Mouse (Mus musculus) erythroblast, embryonic 14.5 days (primary cell): Measurements from ENCODE around the gene Tmem63a. TPM values are rescaled to one million over a fixed set of nuclear protein-coding genes. Genes with fewer than 3 reads are reported as not detected.

Source experiments
- H3K27me3 ChIP-seq: 2 replicates; pipeline ENCODE4 v1.6.1; 2012; ENCODE audit warnings: inconsistent platforms; ENCODE audit not compliant: control insufficient read depth
- H3K36me3 ChIP-seq: 2 replicates; pipeline ENCODE4 v1.6.1; 2012; ENCODE audit warnings: mild to moderate bottlenecking, inconsistent platforms; ENCODE audit not compliant: control insufficient read depth
- H3K4me1 ChIP-seq: 2 replicates; pipeline ENCODE4 v1.6.1; 2012; ENCODE audit warnings: inconsistent platforms; ENCODE audit not compliant: control insufficient read depth
- H3K4me3 ChIP-seq: replicated peaks from 2 replicates; pipeline ENCODE3; 2012; ENCODE audit warnings: moderate library complexity, mild to moderate bottlenecking, inconsistent platforms
- H3K9me3 ChIP-seq: 2 replicates; pipeline ENCODE4 v1.6.1; 2012; ENCODE audit warnings: low read length, inconsistent platforms, mixed read lengths; ENCODE audit not compliant: control insufficient read depth
- GATA1 ChIP-seq: IDR thresholded peaks from 2 replicates; pipeline ENCODE4 v1.6.1; 2012; ENCODE audit warnings: low read length, inconsistent platforms, mixed read lengths
- TAL1 ChIP-seq: IDR thresholded peaks from 3 replicates; pipeline ENCODE4 v1.6.1; 2012; ENCODE audit warnings: low read length, inconsistent platforms, mixed read lengths
- polyA plus RNA-seq: library from polyadenylated mRNA; stranded (reverse); fragments of >175 nt; gene quantifications from 2 replicates; pipeline ENCODE4 v1.2.3, GENCODE M21; 2012

The Tmem63a gene
- polyA plus RNA-seq, 1 experiment, result 0.36 TPM

DNA sequence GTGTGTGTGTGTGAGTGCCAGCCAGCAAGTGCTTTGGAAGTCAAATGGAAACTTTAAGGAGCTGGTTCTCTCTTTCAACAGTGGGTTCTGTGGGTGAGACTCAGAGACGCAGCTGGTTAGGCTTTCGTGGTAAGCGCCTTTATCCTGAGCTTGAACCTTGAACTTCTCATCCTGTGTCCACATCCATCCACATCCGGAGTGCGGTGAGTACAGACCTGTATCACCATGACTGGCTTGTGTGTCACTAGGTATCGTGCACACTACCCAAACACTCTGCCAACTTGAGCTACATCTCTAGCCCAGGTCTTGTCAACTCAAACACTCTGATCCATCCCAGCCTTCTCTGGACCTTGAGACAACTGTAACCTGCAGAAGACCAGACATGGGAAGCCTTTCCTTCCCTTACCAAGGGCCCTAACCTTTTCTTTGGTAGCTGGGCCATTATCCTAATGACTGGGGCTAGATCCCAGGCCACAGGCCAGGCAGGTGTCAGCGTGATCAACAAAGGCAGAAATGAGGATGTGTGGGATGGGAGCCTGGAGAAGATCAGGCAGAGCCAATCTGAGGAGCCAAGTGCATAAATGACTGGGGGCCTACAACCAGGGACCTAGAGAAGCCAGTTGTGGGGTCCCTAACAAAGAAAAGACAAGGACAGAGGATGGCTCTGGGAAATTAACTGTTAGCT is 1.2 kb upstream of the Tmem63a start:
- Histone ChIP-seq H3K9me3 (no peaks in the 10 kb centered on the region), H3K4me1 (peaks cover 53% of the 10 kb centered on the region), H3K27me3 (peaks cover 42% of the 10 kb centered on the region), H3K4me3 (peak overlapping the region; percentile 66), H3K36me3 (no peaks in the 10 kb centered on the region)
- TF ChIP-seq TAL1, result no peak
- TF ChIP-seq GATA1, result no peak

DNA sequence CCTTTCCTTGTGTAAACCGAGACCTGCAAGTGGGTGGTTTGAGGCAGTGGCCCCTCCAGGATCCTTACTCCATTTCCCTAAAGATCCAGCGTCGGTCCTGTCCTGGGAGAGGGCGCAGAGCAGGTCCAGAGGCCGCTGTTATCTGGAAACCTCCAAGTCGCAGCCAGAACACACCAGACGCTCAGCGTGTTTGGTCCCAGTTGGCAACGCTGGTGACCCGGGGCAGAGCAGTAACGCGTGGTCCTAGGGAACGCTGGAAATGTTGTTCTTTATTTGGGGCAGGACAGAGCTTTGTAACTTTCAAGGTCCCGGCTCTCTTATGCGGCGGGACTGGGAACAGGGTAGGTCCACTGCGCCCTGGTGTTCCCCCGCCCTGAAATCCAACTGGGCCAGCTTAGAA is 418 bp upstream of the Tmem63a start:
- Histone ChIP-seq H3K4me3 (peak overlapping the region; percentile 66), H3K9me3 (no peaks in the 10 kb centered on the region), H3K27me3 (peaks cover 34% of the 10 kb centered on the region), H3K4me1 (peaks cover 61% of the 10 kb centered on the region), H3K36me3 (peaks cover 5% of the 10 kb centered on the region)
- TF ChIP-seq TAL1 (no peak), GATA1 (no peak)

DNA sequence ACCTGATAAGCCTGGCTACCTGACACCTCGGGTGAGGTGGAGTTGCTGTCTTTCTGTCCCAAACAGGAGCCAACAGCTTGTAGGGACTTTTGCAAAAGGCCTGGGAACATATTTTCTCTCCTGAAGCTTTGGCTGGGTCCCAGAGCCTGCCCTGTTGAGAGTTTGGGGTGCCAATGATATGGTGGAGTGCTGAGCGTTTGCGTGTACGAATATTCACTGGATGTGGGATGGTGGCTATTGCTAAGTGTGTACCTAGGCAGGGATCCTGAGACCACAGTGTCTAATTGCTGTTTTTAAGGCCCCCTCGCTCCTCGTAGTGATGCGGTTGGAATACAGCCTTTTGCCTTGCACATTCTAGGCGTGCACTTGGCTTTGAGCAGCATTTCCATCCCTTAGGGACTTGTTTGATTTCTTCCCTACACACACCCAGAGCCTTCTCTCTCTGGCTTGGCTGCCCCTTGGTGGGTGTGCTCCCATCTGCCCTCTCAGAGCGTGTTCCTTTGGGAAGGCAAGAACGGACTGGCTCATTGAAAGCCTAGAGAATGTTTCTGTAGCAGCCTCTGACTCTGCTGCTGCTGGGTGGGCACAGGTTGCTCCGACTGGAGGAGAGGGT is 994 bp downstream of the Tmem63a start:
- TF ChIP-seq GATA1 (no peak), TAL1 (no peak)
- H3K4me1 ChIP-seq, result peaks cover 66% of the 10 kb centered on the region
- peaks cover 20% of the 10 kb centered on the region for H3K27me3 ChIP-seq

DNA sequence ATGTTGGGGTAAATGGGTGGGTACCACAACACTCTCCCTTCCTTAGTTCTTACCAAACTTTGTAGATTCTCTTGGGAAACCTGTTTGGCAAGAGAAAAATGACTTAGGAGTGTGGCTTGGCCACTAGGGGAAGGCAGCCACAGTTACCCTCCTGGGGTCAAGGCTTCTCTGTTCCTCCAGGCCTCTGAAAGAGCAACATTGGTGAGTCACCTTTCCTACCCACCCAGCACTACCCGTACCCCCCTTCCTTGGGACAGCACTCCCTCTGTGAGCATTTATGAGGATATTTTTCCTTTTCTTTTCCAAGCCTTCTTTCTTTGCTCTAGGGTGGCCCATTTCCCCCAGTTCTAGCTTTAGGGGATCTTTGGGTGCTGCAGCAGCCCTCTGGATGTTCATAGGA is 1.8 kb downstream of the Tmem63a start:
- Histone ChIP-seq H3K4me1 (peaks cover 67% of the 10 kb centered on the region), H3K4me3 (no peak overlapping the region), H3K9me3 (no peaks in the 10 kb centered on the region), H3K27me3 (peaks cover 15% of the 10 kb centered on the region), H3K36me3 (peaks cover 21% of the 10 kb centered on the region)
- no peak for TF ChIP-seq GATA1
- no peak for TF ChIP-seq TAL1

More for the DNA sequence above, 994 bp downstream of the Tmem63a start:
- Histone ChIP-seq H3K36me3 (peaks cover 15% of the 10 kb centered on the region), H3K9me3 (no peaks in the 10 kb centered on the region), H3K4me3 (peak overlapping the region; percentile 66)

DNA sequence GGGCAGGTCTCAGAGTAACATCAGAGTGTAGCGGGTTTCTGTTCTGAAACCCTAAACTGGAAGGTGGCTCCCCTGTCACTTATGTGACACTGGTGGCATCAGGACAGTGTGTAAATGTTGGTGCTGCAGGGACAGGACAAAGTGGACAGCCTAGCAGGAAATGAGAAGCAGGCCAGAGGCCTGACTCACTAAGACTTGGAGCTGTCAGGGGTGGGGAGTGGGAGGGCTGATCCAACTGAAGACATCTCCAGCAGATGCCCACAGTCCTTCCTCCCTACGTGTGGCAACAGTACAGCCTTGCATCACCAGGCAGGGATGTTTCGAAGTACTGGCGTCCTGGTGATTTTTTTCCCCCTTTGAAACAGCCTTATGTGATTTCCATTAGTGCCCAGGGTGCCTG is 2.4 kb downstream of the Tmem63a start:
- H3K4me1 ChIP-seq, result peaks cover 67% of the 10 kb centered on the region
- no peak for TF ChIP-seq TAL1
- TF ChIP-seq GATA1, result no peak
- H3K9me3 ChIP-seq, result no peaks in the 10 kb centered on the region
- H3K4me3 ChIP-seq, result no peak overlapping the region
- peaks cover 27% of the 10 kb centered on the region for H3K36me3 ChIP-seq
- H3K27me3 ChIP-seq, result peaks cover 15% of the 10 kb centered on the region

DNA sequence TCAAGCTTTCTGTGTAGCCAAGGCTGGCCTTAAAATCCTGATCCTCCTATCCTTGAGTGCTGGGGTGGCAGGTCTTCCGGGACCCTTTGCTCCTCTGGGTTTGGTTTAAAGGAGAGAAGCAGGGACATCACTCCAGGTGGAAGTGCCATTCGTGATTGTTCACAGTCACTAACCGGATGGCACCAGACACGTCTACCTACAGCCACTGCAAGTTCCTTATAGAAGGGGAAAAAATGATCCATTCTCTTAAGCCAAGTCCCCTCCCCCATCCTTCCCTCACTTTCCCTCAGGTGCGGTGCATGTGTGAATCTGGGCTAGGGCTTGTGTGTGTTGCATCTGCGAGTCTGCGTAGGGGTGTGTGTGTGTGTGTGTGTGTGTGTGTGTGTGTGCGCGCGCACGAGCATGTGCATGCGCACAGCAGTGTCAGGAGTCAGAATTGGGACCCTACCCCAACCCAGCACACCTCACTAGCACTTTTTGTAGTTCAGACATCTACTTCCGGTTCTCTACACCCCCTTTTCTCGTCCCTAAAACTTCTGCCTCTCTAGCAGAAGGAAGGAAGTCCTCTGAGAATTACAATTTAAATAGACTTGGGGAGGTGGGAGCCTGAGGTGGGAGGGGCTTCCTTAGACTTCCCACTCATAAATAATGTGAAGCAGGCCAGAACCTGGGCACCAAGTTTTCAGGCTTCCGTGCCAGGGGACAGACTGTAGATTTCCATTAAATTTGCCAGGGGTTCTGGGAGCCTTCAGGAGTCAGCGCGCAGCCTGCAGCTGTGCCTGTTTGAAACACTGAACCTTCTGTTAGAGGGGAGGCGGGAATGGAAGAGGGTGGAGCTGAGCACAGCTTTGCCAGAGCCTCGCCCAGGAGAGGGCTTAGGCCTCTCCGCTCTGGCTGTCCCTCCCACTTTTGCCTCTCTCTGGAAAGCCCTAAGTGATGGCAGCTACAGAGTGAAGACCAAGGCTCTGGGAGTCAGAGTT is 3.1 kb downstream of the Tmem63a start:
- peaks cover 67% of the 10 kb centered on the region for H3K4me1 ChIP-seq
- H3K27me3 ChIP-seq, result peaks cover 15% of the 10 kb centered on the region
- H3K4me3 ChIP-seq, result peak overlapping the region; percentile 43
- no peak for TF ChIP-seq TAL1
- TF ChIP-seq GATA1, result no peak
- H3K9me3 ChIP-seq, result no peaks in the 10 kb centered on the region
- peaks cover 34% of the 10 kb centered on the region for H3K36me3 ChIP-seq

DNA sequence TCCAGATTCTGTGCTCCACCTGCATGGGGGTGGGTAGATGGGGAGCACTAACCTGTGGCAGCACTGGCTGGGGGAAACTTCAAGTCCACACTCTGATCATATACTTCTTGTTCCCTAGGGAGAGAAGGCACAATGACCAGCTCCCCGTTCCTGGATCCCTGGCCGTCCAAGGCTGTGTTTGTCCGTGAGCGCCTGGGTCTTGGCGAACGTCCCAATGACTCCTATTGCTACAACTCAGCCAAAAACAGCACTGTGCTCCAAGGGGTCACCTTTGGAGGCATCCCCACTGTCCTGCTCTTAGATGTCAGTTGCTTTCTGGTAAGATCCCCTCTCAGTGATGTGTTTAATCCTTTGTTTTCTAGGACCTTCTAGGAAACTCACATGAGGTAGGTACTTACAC is 4.3 kb downstream of the Tmem63a start:
- Histone ChIP-seq H3K9me3 (no peaks in the 10 kb centered on the region), H3K4me1 (peaks cover 60% of the 10 kb centered on the region), H3K36me3 (peaks cover 34% of the 10 kb centered on the region), H3K4me3 (no peak overlapping the region), H3K27me3 (peaks cover 7% of the 10 kb centered on the region)
- TF ChIP-seq TAL1 (no peak), GATA1 (no peak)

DNA sequence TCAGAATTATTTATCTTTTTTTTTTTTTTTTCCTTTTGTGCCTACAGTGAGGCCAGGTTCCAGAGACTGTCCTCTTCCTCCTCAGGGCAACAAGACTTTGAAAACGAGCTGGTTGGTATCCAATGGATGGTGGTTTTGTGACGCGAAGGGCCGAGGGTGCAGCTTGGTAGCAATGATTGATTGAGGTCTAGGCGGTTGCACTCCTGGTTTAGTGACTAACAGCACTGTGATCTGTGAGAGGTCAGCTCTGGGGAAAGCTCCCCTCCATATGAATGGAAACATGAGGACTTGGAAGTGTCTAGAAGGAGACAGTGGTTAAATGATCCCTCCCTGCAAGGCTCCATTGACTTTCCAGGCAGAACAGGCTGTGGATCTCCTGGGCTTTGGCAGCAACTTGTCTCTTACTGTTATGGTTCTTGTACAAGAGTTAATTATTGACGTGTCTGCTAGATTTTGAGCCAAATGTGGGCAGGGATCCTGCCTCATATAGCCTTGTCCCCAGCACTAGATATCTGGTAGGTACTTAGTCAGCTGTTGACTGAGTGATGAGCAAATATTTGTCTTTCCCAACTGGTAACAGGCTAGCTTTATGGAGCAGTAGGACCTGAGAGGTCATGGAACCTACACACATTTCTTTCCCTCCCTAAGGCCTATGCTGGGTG is 10.1 kb downstream of the Tmem63a start:
- H3K36me3 ChIP-seq, result peaks cover 62% of the 10 kb centered on the region
- peaks cover 12% of the 10 kb centered on the region for H3K4me1 ChIP-seq
- no peaks in the 10 kb centered on the region for H3K27me3 ChIP-seq
- TF ChIP-seq GATA1, result no peak
- TF ChIP-seq TAL1, result no peak
- H3K4me3 ChIP-seq, result no peak overlapping the region
- H3K9me3 ChIP-seq, result no peaks in the 10 kb centered on the region

DNA sequence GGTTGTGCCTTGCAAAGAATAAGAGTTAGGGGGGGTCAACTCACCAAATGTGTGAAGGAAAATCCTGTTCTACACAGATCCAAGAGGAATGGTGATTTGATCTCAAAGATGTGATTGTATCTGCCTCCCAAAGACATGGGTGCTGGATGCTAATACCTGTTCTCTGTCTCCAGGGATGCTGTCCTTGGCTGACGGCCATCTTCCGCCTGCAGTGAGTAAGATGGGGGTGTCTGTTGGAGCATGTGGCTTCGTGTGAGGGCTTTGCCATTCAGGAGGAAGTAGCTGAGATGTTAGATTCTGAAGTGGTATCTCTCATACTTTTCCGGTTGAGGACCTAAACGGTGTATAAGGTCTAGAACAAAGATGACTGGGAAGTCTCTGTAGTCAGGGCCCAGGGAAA is 10.7 kb downstream of the Tmem63a start:
- TF ChIP-seq GATA1, result no peak
- no peak for TF ChIP-seq TAL1
- Histone ChIP-seq H3K27me3 (no peaks in the 10 kb centered on the region), H3K4me1 (peaks cover 15% of the 10 kb centered on the region), H3K36me3 (peaks cover 59% of the 10 kb centered on the region), H3K9me3 (no peaks in the 10 kb centered on the region), H3K4me3 (no peak overlapping the region)
